Mouse (Mus musculus): ENCODE measurements around the gene Clcnkb. TPM values are rescaled to one million over a fixed set of nuclear protein-coding genes. Genes with fewer than 3 reads are reported as not detected.

Gene Clcnkb
- polyA plus RNA-seq, 1 experiment, result not detected

- peaks cover 60% of the 10 kb centered on the region for H3K36me3 ChIP-seq (replicated peaks; ENCODE audit: low read length)
- H3K4me1 ChIP-seq, result peaks cover 83% of the 10 kb centered on the region
- H3K4me3 ChIP-seq (replicated peaks), result peak overlapping the region; percentile 81
- no peaks in the 10 kb centered on the region for H3K9me3 ChIP-seq
- H3K27me3 ChIP-seq (replicated peaks), result no peaks in the 10 kb centered on the region
- TF ChIP-seq GATA1 (IDR thresholded peaks at IDR 0.05; ENCODE audit: borderline replicate concordance, low read length) (no peak), FLI1 (IDR thresholded peaks at IDR 0.05; ENCODE audit: low read length) (no peak)
Measured at GRCm38 (mm10) chr4:141455526-141455925, 39.7 kb upstream of the Clcnkb start.

GRCm38 (mm10) chr4:141454581-141455350 is 39.0 kb upstream of the Clcnkb start:
- Histone ChIP-seq H3K27me3 (replicated peaks) (no peaks in the 10 kb centered on the region), H3K9me3 (no peaks in the 10 kb centered on the region), H3K36me3 (replicated peaks; ENCODE audit: low read length) (peaks cover 56% of the 10 kb centered on the region), H3K4me1 (peaks cover 78% of the 10 kb centered on the region), H3K4me3 (replicated peaks) (peak overlapping the region; percentile 87)
- TF ChIP-seq FLI1 (IDR thresholded peaks at IDR 0.05; ENCODE audit: low read length) (no peak), GATA1 (IDR thresholded peaks at IDR 0.05; ENCODE audit: borderline replicate concordance, low read length) (no peak)

- H3K9me3 ChIP-seq, result no peaks in the 10 kb centered on the region
- no peaks in the 10 kb centered on the region for H3K27me3 ChIP-seq (replicated peaks)
- no peak overlapping the region for H3K4me3 ChIP-seq (replicated peaks)
- peaks cover 65% of the 10 kb centered on the region for H3K36me3 ChIP-seq (replicated peaks; ENCODE audit: low read length)
- TF ChIP-seq GATA1 (IDR thresholded peaks at IDR 0.05; ENCODE audit: borderline replicate concordance, low read length) (no peak), FLI1 (IDR thresholded peaks at IDR 0.05; ENCODE audit: low read length) (no peak)
- peaks cover 79% of the 10 kb centered on the region for H3K4me1 ChIP-seq
Measured at GRCm38 (mm10) chr4:141451916-141452450, 36.2 kb upstream of the Clcnkb start.

- Histone ChIP-seq H3K27me3 (replicated peaks) (no peaks in the 10 kb centered on the region), H3K4me1 (peaks cover 81% of the 10 kb centered on the region), H3K36me3 (replicated peaks; ENCODE audit: low read length) (peaks cover 68% of the 10 kb centered on the region), H3K9me3 (no peaks in the 10 kb centered on the region), H3K4me3 (replicated peaks) (no peak overlapping the region)
- TF ChIP-seq FLI1 (IDR thresholded peaks at IDR 0.05; ENCODE audit: low read length) (no peak), GATA1 (IDR thresholded peaks at IDR 0.05; ENCODE audit: borderline replicate concordance, low read length) (no peak)
Measured at GRCm38 (mm10) chr4:141451251-141451650, 35.4 kb upstream of the Clcnkb start.

- H3K4me1 ChIP-seq, result peaks cover 56% of the 10 kb centered on the region
- H3K36me3 ChIP-seq (replicated peaks; ENCODE audit: low read length), result peaks cover 40% of the 10 kb centered on the region
- no peaks in the 10 kb centered on the region for H3K27me3 ChIP-seq (replicated peaks)
- no peaks in the 10 kb centered on the region for H3K9me3 ChIP-seq
- H3K4me3 ChIP-seq (replicated peaks), result peak overlapping the region; percentile 56
- TF ChIP-seq FLI1 (IDR thresholded peaks at IDR 0.05; ENCODE audit: low read length) (no peak), GATA1 (IDR thresholded peaks at IDR 0.05; ENCODE audit: borderline replicate concordance, low read length) (no peak)
Measured at GRCm38 (mm10) chr4:141446211-141446610, 30.4 kb upstream of the Clcnkb start.

- Histone ChIP-seq H3K4me1 (peaks cover 48% of the 10 kb centered on the region), H3K36me3 (replicated peaks; ENCODE audit: low read length) (peaks cover 36% of the 10 kb centered on the region)
- no peak for TF ChIP-seq GATA1 (IDR thresholded peaks at IDR 0.05; ENCODE audit: borderline replicate concordance, low read length)
Measured at GRCm38 (mm10) chr4:141445328-141445720, 29.5 kb upstream of the Clcnkb start.

GRCm38 (mm10) chr4:141444451-141445327 is 28.9 kb upstream of the Clcnkb start, which contains the start of gene Zbtb17:
Gene Zbtb17, plus strand, starts transcription at chr4:141444654.
- TF ChIP-seq GATA1 (IDR thresholded peaks at IDR 0.05; ENCODE audit: borderline replicate concordance, low read length) (no peak), FLI1 (IDR thresholded peaks at IDR 0.05; ENCODE audit: low read length) (0 out of 2 replicates have a peak, but pooled peaks have one; percentile 23)
- H3K27me3 ChIP-seq (replicated peaks), result no peaks in the 10 kb centered on the region

More at GRCm38 (mm10) chr4:141445328-141445720, 29.5 kb upstream of the Clcnkb start:
- Histone ChIP-seq H3K27me3 (replicated peaks) (no peaks in the 10 kb centered on the region), H3K9me3 (no peaks in the 10 kb centered on the region), H3K4me3 (replicated peaks) (peak overlapping the region; percentile 98)

GRCm38 (mm10) chr4:141443641-141444429 is 28.0 kb upstream of the Clcnkb start:
- H3K4me3 ChIP-seq (replicated peaks), result peak overlapping the region; percentile 98
- H3K9me3 ChIP-seq, result no peaks in the 10 kb centered on the region
- H3K27me3 ChIP-seq (replicated peaks), result no peaks in the 10 kb centered on the region
- peaks cover 38% of the 10 kb centered on the region for H3K4me1 ChIP-seq
- peaks cover 25% of the 10 kb centered on the region for H3K36me3 ChIP-seq (replicated peaks; ENCODE audit: low read length)
- TF ChIP-seq FLI1 (IDR thresholded peaks at IDR 0.05; ENCODE audit: low read length) (no peak), GATA1 (IDR thresholded peaks at IDR 0.05; ENCODE audit: borderline replicate concordance, low read length) (no peak)

More at GRCm38 (mm10) chr4:141444451-141445327, 28.9 kb upstream of the Clcnkb start, which contains the start of gene Zbtb17:
- Histone ChIP-seq H3K36me3 (replicated peaks; ENCODE audit: low read length) (peaks cover 33% of the 10 kb centered on the region), H3K4me1 (peaks cover 46% of the 10 kb centered on the region), H3K4me3 (replicated peaks) (peak within 1 kb of the TSS; percentile 98), H3K9me3 (no peaks in the 10 kb centered on the region)

GRCm38 (mm10) chr4:141440877-141441276 is 25.1 kb upstream of the Clcnkb start:
- Histone ChIP-seq H3K36me3 (replicated peaks; ENCODE audit: low read length) (no peaks in the 10 kb centered on the region), H3K4me1 (peaks cover 21% of the 10 kb centered on the region), H3K27me3 (replicated peaks) (no peaks in the 10 kb centered on the region), H3K9me3 (no peaks in the 10 kb centered on the region), H3K4me3 (replicated peaks) (no peak overlapping the region)
- TF ChIP-seq FLI1 (IDR thresholded peaks at IDR 0.05; ENCODE audit: low read length) (no peak), GATA1 (IDR thresholded peaks at IDR 0.05; ENCODE audit: borderline replicate concordance, low read length) (no peak)
